Mouse (Mus musculus): ENCODE data around the gene Gm49486.
A peak's percentile ranks its signal among the peaks of the same experiment; 100 is the strongest.
"Not testable (repeated sequence)": the region's sequence is repeated elsewhere in the genome, so short reads cannot be mapped to it uniquely, and the experiment has no call there.

The Gm49486 gene

DNA sequence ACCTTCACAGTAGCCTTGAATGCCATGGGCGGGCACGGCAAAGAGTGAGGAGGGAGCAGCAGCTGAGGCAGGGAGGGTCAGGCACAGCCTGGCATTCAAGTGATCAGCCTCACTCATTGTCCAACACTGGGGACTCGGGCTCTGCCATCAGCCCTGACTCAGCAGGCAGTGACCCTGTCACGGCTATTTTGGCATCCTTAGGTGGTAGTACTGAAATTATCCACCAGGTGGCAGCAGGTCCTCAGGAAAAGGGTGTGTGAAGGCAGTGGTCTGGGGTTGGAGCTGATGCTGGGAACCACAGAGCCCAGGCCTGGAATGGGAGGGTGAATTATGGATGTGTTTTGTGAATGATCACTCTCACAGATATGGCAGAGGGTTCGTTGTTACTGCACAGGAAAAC, 4.5 kb upstream of the Gm49486 start:
- peak; percentile 79 for DNase-seq (ENCODE audit: low read depth, low spot score)

DNA sequence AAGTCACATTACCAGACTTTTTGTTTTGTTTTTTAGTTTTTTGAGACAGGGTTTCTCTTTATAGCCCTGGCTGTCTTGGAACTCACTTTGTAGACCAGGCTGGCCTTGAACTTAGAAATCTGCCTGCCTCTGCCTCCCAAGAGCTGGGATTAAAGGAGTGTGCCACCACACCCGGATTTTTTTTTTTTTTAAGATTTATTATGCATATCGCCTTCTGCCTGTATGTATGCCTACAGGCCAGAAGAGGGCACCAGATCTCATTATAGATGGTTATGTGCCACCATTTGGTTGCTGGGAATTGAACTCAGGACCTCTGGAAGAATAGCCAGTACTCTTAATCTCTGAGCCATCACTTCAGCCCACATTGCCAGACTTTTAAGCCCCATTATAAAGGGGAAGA, 3.4 kb upstream of the Gm49486 start:
- DNase-seq (ENCODE audit: low read depth, low spot score), result not testable (repeated sequence)

DNA sequence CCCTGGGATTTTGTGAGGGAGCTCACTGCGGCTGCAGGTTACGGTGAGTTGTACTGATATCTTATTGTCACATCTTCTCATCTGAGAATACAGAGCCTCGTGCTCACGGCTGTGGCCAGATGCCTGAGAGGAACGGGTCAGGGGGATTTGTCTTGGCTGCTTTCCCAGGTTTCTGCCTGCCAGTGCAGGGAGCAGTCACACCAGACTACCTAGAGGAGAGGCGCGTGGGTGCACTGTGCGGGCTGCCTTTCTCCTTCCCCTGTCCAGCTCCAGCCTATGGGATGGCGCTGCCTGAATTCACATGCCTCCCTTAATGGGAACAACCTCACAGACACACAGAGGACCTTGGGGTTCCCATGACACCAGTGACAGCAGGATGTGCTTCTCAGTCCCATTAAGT, 6.1 kb downstream of the Gm49486 start:
- DNase-seq (ENCODE audit: low read depth, low spot score), result no peak

DNA sequence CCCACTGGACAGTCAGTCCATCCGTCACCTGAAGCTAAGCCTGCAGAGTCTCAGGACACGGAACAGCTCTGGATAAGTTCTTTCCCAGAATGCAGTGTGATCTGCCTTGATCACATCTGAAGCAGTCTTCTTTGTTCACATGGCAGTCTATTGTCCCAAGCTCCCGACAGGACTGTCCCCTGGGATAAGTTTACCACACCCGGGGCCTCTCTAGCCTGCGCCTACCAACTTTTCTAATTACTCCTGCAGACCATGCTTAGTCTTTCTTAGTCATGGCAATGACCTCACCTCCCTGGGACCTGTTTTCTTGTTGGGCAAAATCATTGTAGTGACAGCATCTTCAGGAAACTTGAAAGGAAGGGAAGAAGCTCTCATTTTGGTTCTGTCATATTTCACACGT, 8.8 kb downstream of the Gm49486 start:
- no peak for DNase-seq (ENCODE audit: low read depth, low spot score)

- DNase-seq (ENCODE audit: low read depth, low spot score), result no peak
These were observed 13.5 kb downstream of the Gm49486 start for GRCm38 (mm10) chr15:79242574-79243233.

DNA sequence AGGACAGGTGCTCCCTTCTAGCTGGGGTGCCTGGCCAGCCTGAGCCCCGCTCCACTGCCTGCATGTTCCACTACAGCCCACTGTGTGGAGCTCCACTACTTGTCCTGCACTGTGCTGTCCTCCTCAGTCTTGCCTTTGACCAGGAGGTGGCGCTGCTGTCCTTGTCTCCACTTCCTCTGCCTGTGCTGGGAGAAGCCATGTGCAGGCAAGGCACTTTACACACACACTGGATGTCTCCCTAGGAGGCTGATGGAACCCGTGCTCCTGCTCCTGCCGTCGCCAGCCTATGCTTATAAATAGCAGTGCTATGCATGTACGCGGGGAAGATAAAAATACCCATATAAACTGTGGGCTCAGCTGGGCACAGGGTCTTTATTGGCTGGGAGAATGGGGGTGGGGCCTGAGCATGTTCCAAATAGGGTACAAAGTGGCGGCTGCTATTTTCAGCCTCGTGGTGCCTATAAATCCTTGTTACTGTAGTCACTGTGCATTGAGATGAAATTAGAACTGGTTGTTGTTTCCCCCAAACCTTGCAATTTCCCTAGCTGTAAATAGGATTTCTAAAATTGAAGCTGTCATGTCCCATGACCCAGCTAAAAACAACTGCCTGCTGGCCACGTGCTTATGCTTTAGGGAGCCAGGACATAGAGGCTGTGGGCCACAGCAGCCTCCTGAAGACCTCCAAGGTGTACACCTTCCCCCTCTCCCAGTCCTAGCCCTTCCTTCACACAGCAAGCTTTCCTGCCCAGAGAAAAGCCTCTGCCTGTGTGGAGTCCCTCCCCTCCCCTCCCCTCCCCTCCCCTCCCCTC, 14.2 kb downstream of the Gm49486 start:
- DNase-seq (ENCODE audit: low read depth, low spot score), result peak; percentile 99

DNA sequence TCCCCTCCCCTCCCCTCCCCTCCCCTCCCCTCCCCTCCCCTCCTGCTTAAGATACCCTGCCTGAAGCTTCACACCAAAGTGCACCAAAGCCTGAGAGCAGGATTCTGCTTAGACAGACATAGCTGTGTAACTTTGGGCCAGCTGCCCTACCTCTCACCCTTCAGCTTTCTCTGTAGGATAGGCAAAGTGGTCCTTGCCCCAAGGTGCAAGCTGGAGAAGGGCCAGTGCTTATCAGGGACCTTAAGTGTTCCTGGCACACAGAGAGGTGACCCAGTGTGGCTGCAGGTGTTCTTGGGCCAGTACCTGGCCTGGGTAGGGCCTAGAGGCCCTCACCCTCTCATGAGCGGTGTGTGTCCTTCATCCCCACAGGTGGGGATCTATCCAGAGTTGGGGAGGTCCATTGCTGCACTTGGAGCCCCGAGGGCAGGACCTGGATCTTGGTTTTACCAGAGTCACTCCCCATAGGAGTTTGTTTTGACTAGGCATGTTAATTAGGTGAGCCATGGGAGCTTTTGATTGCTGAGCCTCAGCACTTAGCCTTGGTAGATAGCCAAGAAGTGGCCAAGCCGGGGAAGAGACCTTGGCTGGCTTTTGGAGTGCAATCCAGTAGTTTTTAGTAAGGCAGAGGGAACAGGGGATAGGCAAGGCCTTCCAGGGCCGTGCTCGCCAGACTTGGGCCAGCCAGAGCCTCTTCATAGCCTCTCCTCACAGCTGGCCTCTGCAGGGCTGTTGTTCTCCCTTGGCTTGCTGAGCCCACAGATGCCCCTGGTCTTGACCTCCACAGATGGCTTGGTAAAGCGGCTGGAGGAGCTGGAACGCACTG, 15.1 kb downstream of the Gm49486 start:
- peak; percentile 40 for DNase-seq (ENCODE audit: low read depth, low spot score)

DNA sequence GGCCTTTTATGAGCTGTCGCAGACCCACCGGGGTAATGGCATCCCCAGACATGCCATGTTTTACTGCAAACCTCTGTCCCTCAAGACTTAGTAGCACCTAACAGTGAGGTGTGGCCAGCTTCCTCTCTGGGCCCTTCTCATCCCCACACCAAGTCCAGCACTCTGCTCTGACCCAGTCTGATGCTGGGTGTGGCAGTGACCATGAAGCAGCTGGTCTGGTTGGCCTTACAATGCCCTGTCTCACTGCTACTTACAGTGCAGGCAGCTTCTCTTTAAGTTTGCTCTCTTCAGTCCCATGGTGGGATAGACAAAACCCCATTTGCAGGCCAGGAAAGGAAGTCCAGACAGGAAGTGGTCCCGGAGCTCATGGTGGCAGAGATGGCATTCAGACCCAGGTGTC, 16.1 kb downstream of the Gm49486 start:
- DNase-seq (ENCODE audit: low read depth, low spot score), result no peak

GRCm38 (mm10) chr15:79250236-79250635, 21.0 kb downstream of the Gm49486 start:
- DNase-seq (ENCODE audit: low read depth, low spot score), result no peak

DNA sequence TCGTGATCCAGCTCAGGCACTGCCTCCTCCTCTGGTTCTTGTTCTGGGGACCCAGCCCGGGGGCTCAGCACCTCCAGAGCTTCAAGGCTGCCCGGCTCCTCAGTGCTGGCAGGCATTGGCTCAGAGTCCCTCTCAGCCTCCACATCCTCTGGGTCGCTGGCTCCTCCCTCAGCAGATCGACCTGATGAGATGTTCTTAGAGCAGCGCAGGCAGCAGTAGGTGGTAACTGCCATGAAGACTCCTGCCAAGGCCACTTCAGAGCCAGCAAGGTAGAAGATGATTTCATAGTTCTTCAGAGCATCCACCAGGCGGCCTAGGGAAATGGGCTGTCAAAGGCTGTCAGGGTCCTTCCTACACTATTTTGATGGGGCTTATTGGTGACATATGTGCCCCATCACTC, 22.0 kb downstream of the Gm49486 start:
- no peak for DNase-seq (ENCODE audit: low read depth, low spot score)

DNA sequence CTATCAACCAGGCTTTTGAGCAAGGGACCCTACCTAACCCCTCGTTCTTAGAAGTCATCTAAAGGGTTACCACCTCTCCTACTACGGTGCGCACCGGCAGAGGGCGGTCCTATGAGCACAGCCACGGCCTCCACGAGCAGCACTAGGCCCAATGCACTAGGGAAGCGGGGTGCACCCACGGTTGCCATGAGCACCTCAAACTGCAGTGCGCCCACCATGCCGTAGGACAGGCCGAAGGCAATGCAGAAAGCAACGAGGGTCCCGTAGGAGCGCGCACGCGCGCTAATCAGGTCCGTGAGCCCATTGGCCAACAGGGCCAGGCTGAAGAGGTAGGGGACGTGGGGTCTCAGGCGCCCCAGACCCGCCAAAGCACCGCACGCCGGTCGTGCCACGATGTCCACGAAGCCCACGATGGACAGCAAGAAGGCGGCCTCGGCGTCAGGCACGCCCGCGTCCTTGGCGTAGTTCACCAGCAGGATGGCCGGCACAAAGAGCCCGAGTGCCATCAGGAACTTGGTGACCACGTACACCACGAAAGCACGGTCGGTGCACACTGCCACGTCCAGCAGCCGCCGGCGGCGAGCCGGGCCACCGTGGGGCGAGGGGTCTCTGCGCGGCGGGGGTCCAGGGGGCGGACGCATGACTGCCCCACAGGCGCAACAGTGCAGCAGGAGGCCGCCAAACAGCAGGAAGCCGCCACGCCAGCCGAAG, 22.7 kb downstream of the Gm49486 start:
- DNase-seq (ENCODE audit: low read depth, low spot score), result no peak

GRCm38 (mm10) chr15:79252580-79252979, 23.4 kb downstream of the Gm49486 start:
- no peak for DNase-seq (ENCODE audit: low read depth, low spot score)

GRCm38 (mm10) chr15:79254661-79255060, 25.5 kb downstream of the Gm49486 start, which contains the start of gene Slc16a8:
Gene Slc16a8, minus strand, starts transcription at chr15:79254761.
- DNase-seq (ENCODE audit: low read depth, low spot score), result no peak

DNA sequence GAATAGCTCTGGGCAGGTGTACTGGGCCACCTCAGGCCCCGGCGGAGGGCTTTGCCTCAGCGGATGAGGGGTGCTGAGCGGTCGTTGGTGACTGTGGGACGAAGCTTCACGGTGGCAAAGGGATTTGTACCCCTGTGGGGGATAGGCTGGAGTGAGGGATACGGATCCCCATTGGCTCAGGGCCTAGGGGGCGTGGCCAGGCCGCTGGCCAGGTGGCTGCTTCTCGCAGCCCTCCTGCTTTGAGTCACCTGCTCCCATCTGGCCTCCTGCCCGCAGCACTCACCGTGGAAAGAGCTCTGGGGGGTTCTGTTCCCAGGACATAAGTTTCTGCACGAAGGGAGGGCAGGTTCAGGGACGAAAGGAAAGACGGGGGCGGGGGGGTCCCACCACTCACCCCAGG, 29.3 kb downstream of the Gm49486 start:
- DNase-seq (ENCODE audit: low read depth, low spot score), result no peak

- DNase-seq (ENCODE audit: low read depth, low spot score), result no peak
These were observed 32.0 kb downstream of the Gm49486 start for GRCm38 (mm10) chr15:79261095-79261725.

- no peak for DNase-seq (ENCODE audit: low read depth, low spot score)
These were observed 32.6 kb downstream of the Gm49486 start for GRCm38 (mm10) chr15:79261757-79262156.

GRCm38 (mm10) chr15:79262375-79262774, 33.2 kb downstream of the Gm49486 start:
- DNase-seq (ENCODE audit: low read depth, low spot score), result no peak

DNA sequence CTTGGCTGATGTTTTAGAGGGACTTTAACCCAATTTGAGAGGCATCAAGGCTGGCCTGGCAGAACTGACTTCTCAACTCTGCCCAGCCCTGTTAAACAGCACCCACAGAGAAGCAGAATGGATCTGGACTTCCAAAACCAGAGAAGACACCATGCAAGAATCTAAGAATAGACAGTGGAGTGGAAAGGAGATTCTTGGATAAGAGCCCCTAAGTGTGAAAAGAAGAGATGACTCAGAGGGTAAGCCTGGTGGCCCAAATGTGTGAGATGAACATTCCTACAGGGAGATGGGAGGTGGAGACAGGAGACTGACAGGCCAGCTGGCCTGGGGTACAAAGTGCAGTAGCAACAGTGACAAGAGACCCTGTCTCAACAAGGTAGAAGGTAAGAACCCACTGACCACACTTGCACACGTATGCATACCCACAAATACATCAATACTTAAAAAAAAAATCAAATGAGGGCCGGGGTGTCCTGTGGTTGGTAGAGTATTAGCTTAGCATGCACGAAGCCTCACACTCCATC, 33.7 kb downstream of the Gm49486 start:
- DNase-seq (ENCODE audit: low read depth, low spot score), result no peak

GRCm38 (mm10) chr15:79263726-79264125, 34.5 kb downstream of the Gm49486 start:
- DNase-seq (ENCODE audit: low read depth, low spot score), result no peak

DNA sequence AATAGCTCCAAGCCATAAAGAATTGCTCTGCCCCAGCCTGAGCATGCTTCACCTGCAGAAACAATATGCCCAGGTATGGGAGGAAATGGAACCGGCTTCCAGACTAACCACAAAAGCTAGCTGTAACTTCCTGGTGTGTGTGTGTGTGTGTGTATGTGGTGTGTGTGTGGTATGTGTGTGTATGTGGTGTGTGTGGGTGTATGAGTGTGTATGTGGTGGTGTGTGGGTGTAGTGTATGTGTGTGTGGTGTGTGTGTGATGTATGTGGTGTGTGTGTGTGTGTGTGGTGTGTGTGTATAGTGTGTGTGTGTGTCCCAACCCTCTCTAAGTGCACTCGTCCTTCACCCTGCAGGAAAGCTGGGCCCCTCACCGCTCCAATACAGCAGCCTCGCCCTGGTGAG, 36.2 kb downstream of the Gm49486 start:
- DNase-seq (ENCODE audit: low read depth, low spot score), result no peak

DNA sequence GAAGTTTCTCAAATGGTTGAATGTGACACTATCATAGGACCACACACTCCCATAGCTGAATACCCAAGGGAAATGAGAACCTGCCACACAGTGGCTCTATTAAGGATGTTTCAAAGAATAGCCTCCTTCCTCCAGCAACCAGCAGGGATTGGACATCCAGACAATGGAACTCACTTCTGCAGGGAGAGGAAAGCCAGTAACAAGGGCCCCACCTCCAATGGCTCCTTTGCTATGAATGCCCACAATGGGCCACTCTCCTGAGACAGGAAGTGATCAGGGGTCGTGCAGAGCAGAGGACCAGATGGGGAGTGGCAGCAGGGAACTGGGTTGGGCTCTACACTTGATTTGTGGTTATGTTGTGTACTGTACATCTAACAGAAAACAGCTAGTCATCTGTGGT, 39.3 kb downstream of the Gm49486 start:
- DNase-seq (ENCODE audit: low read depth, low spot score), result no peak

Measured in skeletal muscle tissue, adult 2 months (tissue).